Mouse (Mus musculus): ENCODE measurements around the gene Trmt10a. TPM values are rescaled to one million over a fixed set of nuclear protein-coding genes. Genes with fewer than 3 reads are reported as not detected.

Gene Trmt10a
- polyA plus RNA-seq, 1 experiment: 3.1 TPM

DNA sequence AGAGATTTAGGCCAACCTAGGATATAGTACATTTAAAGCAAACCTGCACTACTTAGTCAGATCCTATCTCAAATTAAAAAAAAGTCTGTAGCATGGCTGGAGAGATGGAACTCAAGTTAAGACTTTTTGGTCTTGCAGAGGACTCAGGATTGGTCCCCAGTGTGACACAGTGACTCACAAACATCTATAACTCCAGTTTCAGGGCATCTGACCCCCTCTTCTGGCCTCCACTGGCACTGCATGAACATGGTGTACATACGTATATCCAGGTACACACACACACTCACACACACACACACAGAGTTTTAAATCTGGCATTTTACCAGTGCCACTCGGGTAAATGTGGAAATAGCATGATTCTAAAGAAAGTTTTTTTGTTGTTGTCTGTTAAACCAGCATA lies 5.6 kb downstream of the Trmt10a start:
- H3K9me3 ChIP-seq: no peaks in the 10 kb centered on the region
- TF ChIP-seq FLI1 (IDR thresholded peaks at IDR 0.05; ENCODE audit: low read length) (no peak), GATA1 (IDR thresholded peaks at IDR 0.05; ENCODE audit: borderline replicate concordance, low read length) (no peak)
- H3K4me1 ChIP-seq: peaks cover 15% of the 10 kb centered on the region
- H3K4me3 ChIP-seq (replicated peaks): no peak overlapping the region
- peaks cover 63% of the 10 kb centered on the region for H3K36me3 ChIP-seq (replicated peaks; ENCODE audit: low read length)
- no peaks in the 10 kb centered on the region for H3K27me3 ChIP-seq (replicated peaks)

- H3K4me3 ChIP-seq (replicated peaks): no peak overlapping the region
- TF ChIP-seq FLI1 (IDR thresholded peaks at IDR 0.05; ENCODE audit: low read length) (no peak), GATA1 (IDR thresholded peaks at IDR 0.05; ENCODE audit: borderline replicate concordance, low read length) (no peak)
- peaks cover 76% of the 10 kb centered on the region for H3K36me3 ChIP-seq (replicated peaks; ENCODE audit: low read length)
- no peaks in the 10 kb centered on the region for H3K27me3 ChIP-seq (replicated peaks)
- peaks cover 5% of the 10 kb centered on the region for H3K4me1 ChIP-seq
- H3K9me3 ChIP-seq: no peaks in the 10 kb centered on the region
Measured at GRCm38 (mm10) chr3:138155062-138155461, 11.8 kb downstream of the Trmt10a start.

GRCm38 (mm10) chr3:138156651-138157050 lies 13.4 kb downstream of the Trmt10a start:
- Histone ChIP-seq H3K36me3 (replicated peaks; ENCODE audit: low read length) (peaks cover 60% of the 10 kb centered on the region), H3K27me3 (replicated peaks) (no peaks in the 10 kb centered on the region), H3K4me3 (replicated peaks) (no peak overlapping the region), H3K9me3 (no peaks in the 10 kb centered on the region), H3K4me1 (no peaks in the 10 kb centered on the region)
- TF ChIP-seq GATA1 (IDR thresholded peaks at IDR 0.05; ENCODE audit: borderline replicate concordance, low read length): no peak
- TF ChIP-seq FLI1 (IDR thresholded peaks at IDR 0.05; ENCODE audit: low read length): no peak

DNA sequence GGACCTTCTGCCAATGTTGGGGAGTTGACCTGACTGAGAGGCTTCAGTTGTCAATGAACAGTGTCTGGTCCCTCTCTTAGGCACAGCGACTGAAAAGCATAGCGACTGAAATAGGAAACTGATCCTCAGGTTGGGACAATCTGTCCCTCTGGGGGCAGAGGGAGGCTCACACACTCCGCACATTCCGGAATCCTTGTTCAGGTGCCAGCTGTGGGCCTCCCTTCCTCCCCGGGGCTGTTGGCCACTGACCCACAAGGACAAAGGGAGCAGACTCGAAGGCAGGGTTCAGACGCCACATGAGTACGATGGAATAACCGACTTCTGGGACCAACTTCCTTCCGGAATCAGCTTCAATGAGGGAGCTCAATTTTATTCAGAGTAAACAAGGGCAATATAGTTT lies 18.4 kb downstream of the Trmt10a start:
- TF ChIP-seq GATA1 (IDR thresholded peaks at IDR 0.05; ENCODE audit: borderline replicate concordance, low read length) (no peak), FLI1 (IDR thresholded peaks at IDR 0.05; ENCODE audit: low read length) (no peak)
- no peak overlapping the region for H3K4me3 ChIP-seq (replicated peaks)
- H3K9me3 ChIP-seq: no peaks in the 10 kb centered on the region
- no peaks in the 10 kb centered on the region for H3K27me3 ChIP-seq (replicated peaks)
- H3K4me1 ChIP-seq: no peaks in the 10 kb centered on the region
- H3K36me3 ChIP-seq (replicated peaks; ENCODE audit: low read length): peaks cover 14% of the 10 kb centered on the region

DNA sequence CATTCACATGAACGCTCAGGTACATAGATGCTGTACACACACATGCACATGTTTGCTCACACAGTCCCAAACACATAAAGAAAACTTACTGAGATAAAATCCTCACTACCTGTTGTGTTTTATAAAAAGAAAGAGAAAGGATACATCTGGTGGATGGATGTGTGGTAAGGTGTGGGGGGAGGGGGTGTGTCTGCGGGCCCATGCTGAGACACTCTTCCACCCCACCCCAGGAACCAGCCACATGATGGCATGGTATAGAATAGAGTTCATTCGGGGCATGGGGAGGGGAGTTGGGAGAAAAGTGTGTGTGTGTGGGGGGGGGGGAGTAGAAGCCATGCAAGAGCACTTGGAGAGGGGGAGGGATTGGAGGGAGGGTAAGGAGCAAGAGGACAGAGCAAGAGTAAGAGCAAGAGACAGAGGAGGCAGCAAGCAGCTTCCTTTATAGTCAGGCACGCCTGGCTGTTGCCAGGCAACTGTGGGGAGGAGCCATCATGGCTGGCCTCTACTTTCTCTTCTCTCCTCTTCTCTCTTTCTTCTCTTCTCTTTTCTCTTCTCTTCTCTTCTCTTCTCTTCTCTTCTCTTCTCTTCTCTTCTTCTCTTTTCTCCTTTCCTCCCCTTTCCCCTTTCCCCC lies 19.4 kb downstream of the Trmt10a start:
- no peak for TF ChIP-seq GATA1 (IDR thresholded peaks at IDR 0.05; ENCODE audit: borderline replicate concordance, low read length)
- TF ChIP-seq FLI1 (IDR thresholded peaks at IDR 0.05; ENCODE audit: low read length): no peak
- Histone ChIP-seq H3K9me3 (no peaks in the 10 kb centered on the region), H3K27me3 (replicated peaks) (no peaks in the 10 kb centered on the region), H3K36me3 (replicated peaks; ENCODE audit: low read length) (peaks cover 7% of the 10 kb centered on the region), H3K4me3 (replicated peaks) (no peak overlapping the region), H3K4me1 (no peaks in the 10 kb centered on the region)

- H3K36me3 ChIP-seq (replicated peaks; ENCODE audit: low read length): no peaks in the 10 kb centered on the region
- no peaks in the 10 kb centered on the region for H3K4me1 ChIP-seq
- no peak overlapping the region for H3K4me3 ChIP-seq (replicated peaks)
- peaks cover 16% of the 10 kb centered on the region for H3K9me3 ChIP-seq
- TF ChIP-seq GATA1 (IDR thresholded peaks at IDR 0.05; ENCODE audit: borderline replicate concordance, low read length): no peak
- TF ChIP-seq FLI1 (IDR thresholded peaks at IDR 0.05; ENCODE audit: low read length): no peak
- H3K27me3 ChIP-seq (replicated peaks): peaks cover 2% of the 10 kb centered on the region
Measured at GRCm38 (mm10) chr3:138173291-138173690, 30.0 kb downstream of the Trmt10a start.

DNA sequence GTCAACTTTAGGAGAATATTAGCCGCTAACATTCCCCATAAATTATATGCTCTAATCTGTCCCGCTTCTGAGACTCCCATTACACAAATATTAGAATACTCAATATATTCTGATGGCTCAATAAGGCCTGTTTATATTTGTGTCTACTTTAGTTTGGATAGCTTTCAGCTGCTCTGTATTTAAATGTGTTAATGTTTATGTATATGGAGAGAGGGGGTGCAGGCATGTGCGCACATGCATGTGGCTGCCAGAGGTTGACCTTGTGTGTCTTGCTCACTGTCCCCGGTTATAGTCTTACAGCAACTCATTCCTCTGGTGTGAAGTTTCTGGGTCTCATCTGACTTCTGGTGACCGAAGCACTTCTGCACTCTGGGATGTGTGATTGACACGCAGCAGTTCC lies 32.3 kb downstream of the Trmt10a start:
- Histone ChIP-seq H3K36me3 (replicated peaks; ENCODE audit: low read length) (no peaks in the 10 kb centered on the region), H3K4me1 (no peaks in the 10 kb centered on the region), H3K27me3 (replicated peaks) (peaks cover 5% of the 10 kb centered on the region), H3K9me3 (peaks cover 16% of the 10 kb centered on the region), H3K4me3 (replicated peaks) (no peak overlapping the region)
- TF ChIP-seq GATA1 (IDR thresholded peaks at IDR 0.05; ENCODE audit: borderline replicate concordance, low read length) (no peak), FLI1 (IDR thresholded peaks at IDR 0.05; ENCODE audit: low read length) (no peak)

GRCm38 (mm10) chr3:138182019-138182418 lies 38.8 kb downstream of the Trmt10a start:
- Histone ChIP-seq H3K27me3 (replicated peaks) (peaks cover 11% of the 10 kb centered on the region), H3K9me3 (no peaks in the 10 kb centered on the region), H3K4me3 (replicated peaks) (no peak overlapping the region), H3K4me1 (no peaks in the 10 kb centered on the region), H3K36me3 (replicated peaks; ENCODE audit: low read length) (no peaks in the 10 kb centered on the region)
- TF ChIP-seq FLI1 (IDR thresholded peaks at IDR 0.05; ENCODE audit: low read length) (no peak), GATA1 (IDR thresholded peaks at IDR 0.05; ENCODE audit: borderline replicate concordance, low read length) (no peak)

GRCm38 (mm10) chr3:138183371-138183770 lies 40.1 kb downstream of the Trmt10a start:
- Histone ChIP-seq H3K4me3 (replicated peaks) (no peak overlapping the region), H3K27me3 (replicated peaks) (peaks cover 9% of the 10 kb centered on the region), H3K9me3 (no peaks in the 10 kb centered on the region), H3K36me3 (replicated peaks; ENCODE audit: low read length) (no peaks in the 10 kb centered on the region), H3K4me1 (no peaks in the 10 kb centered on the region)
- TF ChIP-seq FLI1 (IDR thresholded peaks at IDR 0.05; ENCODE audit: low read length) (no peak), GATA1 (IDR thresholded peaks at IDR 0.05; ENCODE audit: borderline replicate concordance, low read length) (no peak)

- Histone ChIP-seq H3K9me3 (no peaks in the 10 kb centered on the region), H3K4me3 (replicated peaks) (no peak overlapping the region), H3K36me3 (replicated peaks; ENCODE audit: low read length) (no peaks in the 10 kb centered on the region), H3K4me1 (no peaks in the 10 kb centered on the region), H3K27me3 (replicated peaks) (peaks cover 6% of the 10 kb centered on the region)
- TF ChIP-seq GATA1 (IDR thresholded peaks at IDR 0.05; ENCODE audit: borderline replicate concordance, low read length): no peak
- TF ChIP-seq FLI1 (IDR thresholded peaks at IDR 0.05; ENCODE audit: low read length): no peak
Measured at GRCm38 (mm10) chr3:138185290-138185689, 42.0 kb downstream of the Trmt10a start.
